Mouse (Mus musculus): ENCODE measurements at regions not wholly inside any gene's neighbourhood (a gene's known extent, or its start where the extent isn't known, plus 50 kb on each side); places are given as distances from the start of the nearest gene placed in this dataset.

DNA sequence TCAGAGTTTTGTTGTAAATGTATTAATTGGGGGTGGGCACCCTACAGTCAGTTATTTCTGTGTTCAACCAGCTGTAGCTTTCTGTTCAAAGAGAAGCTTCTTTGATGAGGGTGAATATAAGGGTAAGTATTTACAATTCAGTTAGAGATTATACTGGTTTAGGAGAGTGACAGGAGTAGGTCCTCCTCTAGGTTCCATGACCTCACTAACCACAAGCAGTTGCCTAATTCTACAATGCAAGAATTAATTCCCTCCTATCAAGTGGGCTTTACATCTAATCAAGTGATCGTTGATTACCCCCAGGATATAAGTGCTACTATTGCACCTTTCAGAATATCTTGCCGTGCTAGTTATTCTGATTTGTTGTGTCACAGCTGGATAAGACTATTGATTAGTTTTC lies 101.1 kb upstream of the Pbdc1 start:
- TF ChIP-seq CTCF (IDR thresholded peaks at IDR 0.05; ENCODE audit: borderline replicate concordance, insufficient read depth, low read depth, low read length), result no peak
- TF ChIP-seq POLR2A (IDR thresholded peaks at IDR 0.05; ENCODE audit: borderline replicate concordance, insufficient read depth, low read length), result no peak
